Mouse (Mus musculus) spleen, postnatal 10 days (tissue): Measurements from ENCODE around the gene Ddx43.
A peak's percentile ranks its signal among the peaks of the same experiment; 100 is the strongest.

Experiments used
- DNase-seq, 2 experiments: peaks; one replicate each; pipeline ENCODE4 v3.0.0; 2021 to 2022; ENCODE audit warnings: low spot score in 2 of 2

Ddx43 gene

GRCm38 (mm10) chr9:78442579-78443392, 47.2 kb downstream of the Ddx43 start, which contains the start of gene Cgas:
Cgas (minus strand) TSS chr9:78443237.
- peak; percentile 35 to 63 for DNase-seq

- DNase-seq: no peak
Measured at GRCm38 (mm10) chr9:78447606-78447972, 52.0 kb downstream of the Ddx43 start.

- peak; percentile 91 to 92 for DNase-seq
Measured at GRCm38 (mm10) chr9:78447973-78448873, 52.6 kb downstream of the Ddx43 start, which contains the start of the genes Mto1 and Gm17324. Mto1 (plus strand) TSS chr9:78448208. Gm17324 (minus strand) TSS chr9:78448786.

- DNase-seq: no peak
Measured at GRCm38 (mm10) chr9:78450404-78450803, 54.8 kb downstream of the Ddx43 start.

- peak in 1 of 2 experiments; percentile 55 for DNase-seq
Measured at GRCm38 (mm10) chr9:78451382-78451781, 55.8 kb downstream of the Ddx43 start.

- DNase-seq: no peak
Measured at GRCm38 (mm10) chr9:78457026-78457425, 61.4 kb downstream of the Ddx43 start.

GRCm38 (mm10) chr9:78463337-78463736, 67.8 kb downstream of the Ddx43 start:
- no peak for DNase-seq

GRCm38 (mm10) chr9:78465725-78466124, 70.1 kb downstream of the Ddx43 start:
- no peak for DNase-seq
